ENCODE assay signal across 14 mouse cellular contexts in the genomic region with DNA sequence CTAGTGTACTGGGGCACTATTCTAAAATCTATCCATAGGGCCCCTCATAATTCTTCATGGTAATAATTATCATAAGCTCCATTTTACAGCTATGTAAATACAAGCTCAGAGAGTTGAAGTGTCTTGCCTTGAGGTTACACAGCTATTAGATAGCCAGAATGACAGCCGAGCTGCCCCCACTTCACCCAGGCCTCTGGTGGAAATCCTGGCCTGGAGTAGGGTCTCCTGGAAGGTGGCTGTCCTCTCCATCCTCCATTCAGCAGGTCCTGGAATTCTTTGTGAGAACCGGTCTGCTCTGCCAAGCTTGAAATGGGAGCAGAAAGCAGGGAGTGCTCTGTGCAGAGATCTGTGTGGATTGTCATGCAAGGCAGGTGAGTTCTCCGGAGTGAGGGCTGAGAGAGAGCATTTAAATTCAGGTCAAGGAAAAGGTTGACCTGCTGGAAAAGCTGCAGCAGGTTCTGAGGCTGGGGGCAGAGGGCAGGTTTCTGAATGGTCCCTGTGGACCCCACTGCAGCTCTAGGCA.
DNase-seq lines count a peak whose midpoint lies in the region; ATAC-seq lines count a peak whose summit lies in the region.
"Had no signal": no experiment of that assay in that cellular context is flagged by ENCODE, and none has a peak within 500 bp of the region (broad histone marks: within the 10 kb centered on the region; RNA-seq: fewer than 3 reads in every experiment).

No protein-coding gene starts in this region.

- H3K36me3 ChIP-seq in neural tube, embryonic 11.5 days (ENCODE audit: control insufficient read depth, insufficient read depth, low read length) = no peaks in the 10 kb centered on the region
- H3K36me3 ChIP-seq in hindbrain, embryonic 15.5 days = no peaks in the 10 kb centered on the region
- H3K36me3 ChIP-seq in neural tube, embryonic 12.5 days = 0 out of 2 replicates have a peak, but pooled peaks cover under 1% of the 10 kb centered on the region
- H3K36me3 ChIP-seq: forebrain, embryonic 15.5 days; liver, embryonic 13.5 days had no signal

- no peaks in the 10 kb centered on the region for H3K9me3 ChIP-seq in neural tube, embryonic 11.5 days (ENCODE audit: control insufficient read depth, low read length)
- no peaks in the 10 kb centered on the region for H3K9me3 ChIP-seq in hindbrain, embryonic 15.5 days
- H3K9me3 ChIP-seq in neural tube, embryonic 12.5 days = no peaks in the 10 kb centered on the region
- H3K9me3 ChIP-seq: forebrain, embryonic 15.5 days; liver, embryonic 13.5 days had no signal

- peak; percentile 54 to 60 for DNase-seq in cerebellum, postnatal 10 days
- DNase-seq in cerebellum, adult 9-10 months = no peak
- no peak for DNase-seq in neural tube, embryonic 11.5 days (ENCODE audit: low spot score)
- no peak for DNase-seq in neural tube, embryonic 10.5 days (ENCODE audit: extremely low spot score, low spot score)
- DNase-seq in c-Kit-positive CD71-positive TER-119-positive erythroid progenitor cells, embryonic 14.5 days (ENCODE audit: low spot score) = no peak
- DNase-seq in heart, adult 18-20 months = no peak
- DNase-seq: left cerebral cortex, postnatal 4 days; liver, embryonic 13.5 days had no signal

- ATAC-seq in neural tube, embryonic 11.5 days (ENCODE audit: insufficient read depth, low FRiP score, low TSS enrichment) = no peak
- no peak for ATAC-seq in hindbrain, embryonic 15.5 days (ENCODE audit: low FRiP score, low read depth)
- ATAC-seq in neural tube, embryonic 12.5 days (ENCODE audit: low FRiP score, low read depth) = no peak
- ATAC-seq: activated CD4-positive, CD25-positive, alpha-beta regulatory T cell, adult 4 months; forebrain, embryonic 15.5 days; intestine, embryonic 16.5 days had no signal

- H3K4me1 ChIP-seq in neural tube, embryonic 11.5 days (ENCODE audit: control insufficient read depth, insufficient read depth, low read length) = peaks cover 6% of the 10 kb centered on the region
- peaks cover 17% of the 10 kb centered on the region for H3K4me1 ChIP-seq in hindbrain, embryonic 15.5 days (replicated peaks)
- H3K4me1 ChIP-seq in neural tube, embryonic 12.5 days = peaks cover 10% of the 10 kb centered on the region
- H3K4me1 ChIP-seq: forebrain, embryonic 15.5 days; liver, embryonic 13.5 days had no signal

- H3K27me3 ChIP-seq in neural tube, embryonic 11.5 days (ENCODE audit: control insufficient read depth, insufficient read depth, low read length) = no peaks in the 10 kb centered on the region
- H3K27me3 ChIP-seq in hindbrain, embryonic 15.5 days = no peaks in the 10 kb centered on the region
- H3K27me3 ChIP-seq in neural tube, embryonic 12.5 days (replicated peaks) = no peaks in the 10 kb centered on the region
- H3K27me3 ChIP-seq: forebrain, embryonic 15.5 days; liver, embryonic 13.5 days had no signal

- peak overlapping the region; percentile 4; the same call in 1 of the 2 replicates for H3K4me2 ChIP-seq in neural tube, embryonic 11.5 days (ENCODE audit: low read depth)
- H3K4me2 ChIP-seq in hindbrain, embryonic 15.5 days = peak overlapping the region; percentile 20
- H3K4me2 ChIP-seq in neural tube, embryonic 12.5 days (replicated peaks) = peak overlapping the region; percentile 24; the same call in 1 of the 2 replicates
- H3K4me2 ChIP-seq: forebrain, embryonic 15.5 days; liver, embryonic 13.5 days had no signal

- no peak overlapping the region for H3K9ac ChIP-seq in neural tube, embryonic 11.5 days (ENCODE audit: low read length)
- H3K9ac ChIP-seq in hindbrain, embryonic 15.5 days = no peak overlapping the region
- H3K9ac ChIP-seq in neural tube, embryonic 12.5 days = peak overlapping the region; percentile 17; the same call in 1 of the 2 replicates
- H3K9ac ChIP-seq: forebrain, embryonic 15.5 days; liver, embryonic 13.5 days had no signal

- H3K27ac ChIP-seq in neural tube, embryonic 11.5 days (ENCODE audit: low read depth, low read length) = no peak overlapping the region
- H3K27ac ChIP-seq in hindbrain, embryonic 15.5 days (replicated peaks) = no peak overlapping the region
- no peak overlapping the region for H3K27ac ChIP-seq in neural tube, embryonic 12.5 days
- H3K27ac ChIP-seq: forebrain, embryonic 15.5 days; liver, embryonic 13.5 days; macrophage had no signal

- no peak overlapping the region for H3K4me3 ChIP-seq in neural tube, embryonic 11.5 days (ENCODE audit: low read depth, low read length)
- no peak overlapping the region for H3K4me3 ChIP-seq in hindbrain, embryonic 15.5 days
- no peak overlapping the region for H3K4me3 ChIP-seq in neural tube, embryonic 12.5 days
- H3K4me3 ChIP-seq: forebrain, embryonic 15.5 days; liver, embryonic 13.5 days had no signal

- WGBS in neural tube, embryonic 11.5 days = 18% methylated on average over 3 of the region's 3 CpGs
- 16% methylated on average over 3 of the region's 3 CpGs for WGBS in hindbrain, embryonic 15.5 days
- WGBS in neural tube, embryonic 12.5 days = 12% methylated on average over 3 of the region's 3 CpGs

Comparison
In these comparisons a context has a peak if more than half of its experiments do, and no peak if none do; other contexts are left out.
1. DNase-seq: peak in cerebellum, postnatal 10 days (2 of 2); none in cerebellum, adult 9-10 months (single experiment), neural tube, embryonic 11.5 days (single experiment), neural tube, embryonic 10.5 days (single experiment), c-Kit-positive CD71-positive TER-119-positive erythroid progenitor cells, embryonic 14.5 days (single experiment) and heart, adult 18-20 months (0 of 2).
2. Peak in every context shown above with its lines, with median percentiles within 50 percentile points of each other: H3K4me2 ChIP-seq.